Mouse (Mus musculus): ENCODE results near the gene Prdm16. TPM values are rescaled to one million over a fixed set of nuclear protein-coding genes. Genes with fewer than 3 reads are reported as not detected.

The Prdm16 gene
- total RNA-seq, 2 experiments from 2014 or later, result 25.5 to 26.8 TPM

- DNase-seq, result no peak
Observed at GRCm38 (mm10) chr4:154639591-154640442, 3.1 kb upstream of the Prdm16 start.

- peak; percentile 55 for DNase-seq
Observed at GRCm38 (mm10) chr4:154639126-154639525, 2.5 kb upstream of the Prdm16 start.

GRCm38 (mm10) chr4:154638320-154638886, 1.7 kb upstream of the Prdm16 start:
- peak; percentile 22 for DNase-seq

- peak; percentile 33 for DNase-seq
Observed at GRCm38 (mm10) chr4:154637468-154638319, 1.0 kb upstream of the Prdm16 start.

GRCm38 (mm10) chr4:154636053-154636433, 630 bp downstream of the Prdm16 start:
- DNase-seq, result peak; percentile 70

- peak; percentile 63 for DNase-seq
Observed at GRCm38 (mm10) chr4:154635241-154636052, 1.2 kb downstream of the Prdm16 start.

GRCm38 (mm10) chr4:154634470-154635240, 2.0 kb downstream of the Prdm16 start:
- peak; percentile 52 for DNase-seq

GRCm38 (mm10) chr4:154634001-154634400, 2.7 kb downstream of the Prdm16 start:
- no peak for DNase-seq

GRCm38 (mm10) chr4:154632800-154633764, 3.6 kb downstream of the Prdm16 start:
- DNase-seq, result peak; percentile 34

- no peak for DNase-seq
Observed at GRCm38 (mm10) chr4:154630763-154631162, 5.9 kb downstream of the Prdm16 start.

- DNase-seq, result no peak
Observed at GRCm38 (mm10) chr4:154627419-154628142, 9.1 kb downstream of the Prdm16 start.

- DNase-seq, result no peak
Observed at GRCm38 (mm10) chr4:154626282-154626681, 10.4 kb downstream of the Prdm16 start.

GRCm38 (mm10) chr4:154625710-154626109, 11.0 kb downstream of the Prdm16 start:
- DNase-seq, result no peak

GRCm38 (mm10) chr4:154623241-154623640, 13.4 kb downstream of the Prdm16 start:
- DNase-seq, result no peak

GRCm38 (mm10) chr4:154622521-154622920, 14.2 kb downstream of the Prdm16 start:
- DNase-seq, result no peak

- DNase-seq, result peak; percentile 62
Observed at GRCm38 (mm10) chr4:154611167-154611566, 25.5 kb downstream of the Prdm16 start.

- DNase-seq, result no peak
Observed at GRCm38 (mm10) chr4:154607724-154608123, 28.9 kb downstream of the Prdm16 start.

GRCm38 (mm10) chr4:154604442-154604830, 32.2 kb downstream of the Prdm16 start:
- DNase-seq, result no peak

Data from heart, postnatal 4 days (tissue).